Mouse (Mus musculus): ENCODE results near the gene Trip4. TPM values are rescaled to one million over a fixed set of nuclear protein-coding genes. Genes with fewer than 3 reads are reported as not detected.
A peak's percentile ranks its signal among the peaks of the same experiment; 100 is the strongest.

Gene Trip4
- polyA plus RNA-seq, 1 experiment from 2014 or later = 17.6 TPM

DNA sequence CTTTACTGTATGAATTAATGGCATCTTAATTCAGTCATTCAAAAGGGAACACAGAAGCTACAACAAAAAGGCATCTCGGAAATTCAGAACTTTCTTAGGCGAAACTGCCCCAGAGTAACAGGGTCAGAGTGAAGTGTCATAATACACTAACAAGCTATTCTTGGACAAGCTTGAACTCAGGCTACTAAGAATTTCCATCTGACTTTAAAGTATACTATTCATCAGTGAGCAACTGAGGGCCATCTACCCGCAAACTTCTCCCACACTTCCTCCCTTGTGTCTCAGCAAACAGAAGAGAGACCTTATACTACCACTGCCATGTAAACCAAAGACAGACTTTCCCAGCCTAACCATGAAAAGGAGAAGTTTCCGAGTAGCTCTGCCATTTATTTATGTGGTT lies 77.4 kb downstream of the Trip4 start:
- 53% methylated on average over 4 of the region's 4 CpGs for WGBS
- peaks cover 7% of the 10 kb centered on the region for H3K4me1 ChIP-seq (ENCODE audit: insufficient read depth, low read depth, low read length)
- no peak overlapping the region for H3K4me2 ChIP-seq (replicated peaks; ENCODE audit: low read depth, low read length)
- H3K4me3 ChIP-seq (ENCODE audit: low read depth, low read length) = no peak overlapping the region
- no peak for TF ChIP-seq EP300 (IDR thresholded peaks at IDR 0.05)
- no peaks in the 10 kb centered on the region for H3K36me3 ChIP-seq (ENCODE audit: insufficient read depth, low read length)
- H3K27ac ChIP-seq (ENCODE audit: low read length) = peak overlapping the region; percentile 38; the same call in 1 of the 2 replicates
- ATAC-seq = no peak
- H3K9me3 ChIP-seq (ENCODE audit: low read length) = no peaks in the 10 kb centered on the region
- H3K9ac ChIP-seq (replicated peaks; ENCODE audit: low read depth) = no peak overlapping the region
- no peak for DNase-seq (ENCODE audit: low spot score)
- H3K27me3 ChIP-seq (replicated peaks; ENCODE audit: insufficient read depth, low read length) = no peaks in the 10 kb centered on the region

- Histone ChIP-seq H3K4me3 (ENCODE audit: low read depth, low read length) (no peak overlapping the region), H3K9ac (replicated peaks; ENCODE audit: low read depth) (no peak overlapping the region), H3K4me1 (ENCODE audit: insufficient read depth, low read depth, low read length) (peaks cover 14% of the 10 kb centered on the region), H3K9me3 (ENCODE audit: low read length) (no peaks in the 10 kb centered on the region), H3K36me3 (ENCODE audit: insufficient read depth, low read length) (no peaks in the 10 kb centered on the region), H3K27me3 (replicated peaks; ENCODE audit: insufficient read depth, low read length) (no peaks in the 10 kb centered on the region), H3K4me2 (replicated peaks; ENCODE audit: low read depth, low read length) (no peak overlapping the region), H3K27ac (ENCODE audit: low read length) (no peak overlapping the region)
- DNase-seq (ENCODE audit: low spot score) = no peak
- no peak for ATAC-seq
- WGBS = 87% methylated on average over 4 of the region's 4 CpGs
- no peak for TF ChIP-seq EP300 (IDR thresholded peaks at IDR 0.05)
- TF ChIP-seq CTCF (IDR thresholded peaks at IDR 0.05) = no peak
Measured at GRCm38 (mm10) chr9:65830255-65830654, 78.3 kb downstream of the Trip4 start.

DNA sequence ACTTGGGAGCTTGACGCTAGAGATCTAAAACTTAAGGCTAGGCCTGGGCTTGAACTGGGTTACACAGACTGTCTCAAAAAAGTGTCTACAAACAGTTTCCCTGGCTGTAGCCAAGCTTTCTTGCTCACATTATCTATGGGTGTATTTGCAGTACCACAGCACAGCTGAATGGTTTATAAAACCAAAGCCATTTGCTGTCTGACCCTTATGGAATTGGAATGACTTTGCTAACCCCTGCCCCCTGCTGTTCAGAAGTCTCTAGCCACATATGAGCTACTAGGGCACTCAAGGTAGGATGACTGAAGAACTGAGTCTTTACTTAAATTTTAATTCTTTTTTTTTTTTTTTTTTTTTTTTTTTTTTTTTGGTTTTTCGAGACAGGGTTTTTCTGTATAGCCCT lies 79.2 kb downstream of the Trip4 start:
- no peaks in the 10 kb centered on the region for H3K36me3 ChIP-seq (ENCODE audit: insufficient read depth, low read length)
- H3K9me3 ChIP-seq (ENCODE audit: low read length) = no peaks in the 10 kb centered on the region
- no peak overlapping the region for H3K4me3 ChIP-seq (ENCODE audit: low read depth, low read length)
- 95% methylated on average over 1 of the region's 2 CpGs for WGBS
- H3K27ac ChIP-seq (ENCODE audit: low read length) = no peak overlapping the region
- H3K4me1 ChIP-seq (ENCODE audit: insufficient read depth, low read depth, low read length) = peaks cover 14% of the 10 kb centered on the region
- no peak for ATAC-seq
- no peak overlapping the region for H3K4me2 ChIP-seq (replicated peaks; ENCODE audit: low read depth, low read length)
- TF ChIP-seq CTCF (IDR thresholded peaks at IDR 0.05) (peak; percentile 74), EP300 (IDR thresholded peaks at IDR 0.05) (0 out of 2 replicates have a peak, but pooled peaks have one; percentile 28)
- peak; percentile 85 for DNase-seq (ENCODE audit: low spot score)
- no peak overlapping the region for H3K9ac ChIP-seq (replicated peaks; ENCODE audit: low read depth)
- H3K27me3 ChIP-seq (replicated peaks; ENCODE audit: insufficient read depth, low read length) = no peaks in the 10 kb centered on the region

- Histone ChIP-seq H3K4me2 (replicated peaks; ENCODE audit: low read depth, low read length) (peak overlapping the region; percentile 71), H3K4me1 (ENCODE audit: insufficient read depth, low read depth, low read length) (peaks cover 17% of the 10 kb centered on the region)
- TF ChIP-seq CTCF (IDR thresholded peaks at IDR 0.05) = no peak
- peak; percentile 84 for TF ChIP-seq EP300 (IDR thresholded peaks at IDR 0.05)
Measured at GRCm38 (mm10) chr9:65828511-65828910, 80.1 kb downstream of the Trip4 start.

GRCm38 (mm10) chr9:65828016-65828403 lies 80.6 kb downstream of the Trip4 start:
- no peaks in the 10 kb centered on the region for H3K9me3 ChIP-seq (ENCODE audit: low read length)
- 0% methylated on average over 13 of the region's 13 CpGs for WGBS
- H3K9ac ChIP-seq (replicated peaks; ENCODE audit: low read depth) = peak overlapping the region; percentile 89
- ATAC-seq (no peak), DNase-seq (ENCODE audit: low spot score) (no peak)
- H3K4me2 ChIP-seq (replicated peaks; ENCODE audit: low read depth, low read length) = peak overlapping the region; percentile 71
- H3K4me3 ChIP-seq (ENCODE audit: low read depth, low read length) = peak overlapping the region; percentile 87
- TF ChIP-seq EP300 (IDR thresholded peaks at IDR 0.05) (no peak), CTCF (IDR thresholded peaks at IDR 0.05) (no peak)
- H3K27me3 ChIP-seq (replicated peaks; ENCODE audit: insufficient read depth, low read length) = no peaks in the 10 kb centered on the region
- peaks cover 17% of the 10 kb centered on the region for H3K4me1 ChIP-seq (ENCODE audit: insufficient read depth, low read depth, low read length)
- H3K27ac ChIP-seq (ENCODE audit: low read length) = peak overlapping the region; percentile 98
- H3K36me3 ChIP-seq (ENCODE audit: insufficient read depth, low read length) = no peaks in the 10 kb centered on the region

More at GRCm38 (mm10) chr9:65828511-65828910, 80.1 kb downstream of the Trip4 start:
- Histone ChIP-seq H3K27ac (ENCODE audit: low read length) (0 out of 2 replicates have a peak overlapping the region, but pooled peaks have one; percentile 34), H3K36me3 (ENCODE audit: insufficient read depth, low read length) (no peaks in the 10 kb centered on the region), H3K4me3 (ENCODE audit: low read depth, low read length) (peak overlapping the region; percentile 87), H3K9ac (replicated peaks; ENCODE audit: low read depth) (no peak overlapping the region), H3K27me3 (replicated peaks; ENCODE audit: insufficient read depth, low read length) (no peaks in the 10 kb centered on the region), H3K9me3 (ENCODE audit: low read length) (no peaks in the 10 kb centered on the region)
- DNase-seq (ENCODE audit: low spot score) (peak; percentile 80), ATAC-seq (peak; percentile 30)
- WGBS = 8% methylated on average over 3 of the region's 3 CpGs

GRCm38 (mm10) chr9:65827344-65828015 lies 81.1 kb downstream of the Trip4 start, which contains the start of gene Zfp609:
TSS of gene Zfp609 (minus strand) at chr9:65827564.
- ATAC-seq (peak; percentile 86), DNase-seq (ENCODE audit: low spot score) (peak; percentile 97)
- peaks cover 17% of the 10 kb centered on the region for H3K4me1 ChIP-seq (ENCODE audit: insufficient read depth, low read depth, low read length)
- peak within 1 kb of the TSS; percentile 89 for H3K9ac ChIP-seq (replicated peaks; ENCODE audit: low read depth)
- no peaks in the 10 kb centered on the region for H3K36me3 ChIP-seq (ENCODE audit: insufficient read depth, low read length)
- peak within 1 kb of the TSS; percentile 87 for H3K4me3 ChIP-seq (ENCODE audit: low read depth, low read length)
- H3K27me3 ChIP-seq (replicated peaks; ENCODE audit: insufficient read depth, low read length) = no peaks in the 10 kb centered on the region
- H3K9me3 ChIP-seq (ENCODE audit: low read length) = no peaks in the 10 kb centered on the region
- peak within 1 kb of the TSS; percentile 98 for H3K27ac ChIP-seq (ENCODE audit: low read length)
- no peak for TF ChIP-seq CTCF (IDR thresholded peaks at IDR 0.05)
- no peak for TF ChIP-seq EP300 (IDR thresholded peaks at IDR 0.05)
- WGBS = under 1% methylated on average over 41 of the region's 76 CpGs
- peak within 1 kb of the TSS; percentile 71 for H3K4me2 ChIP-seq (replicated peaks; ENCODE audit: low read depth, low read length)

All from lung, postnatal 0 days (tissue).